Mouse (Mus musculus): ENCODE results near the gene Sh2b3. TPM values are rescaled to one million over a fixed set of nuclear protein-coding genes. Genes with fewer than 3 reads are reported as not detected.
A peak's percentile ranks its signal among the peaks of the same experiment; 100 is the strongest.

Sh2b3 gene
- polyA plus RNA-seq, 1 experiment from 2014 or later: 8.0 TPM

DNA sequence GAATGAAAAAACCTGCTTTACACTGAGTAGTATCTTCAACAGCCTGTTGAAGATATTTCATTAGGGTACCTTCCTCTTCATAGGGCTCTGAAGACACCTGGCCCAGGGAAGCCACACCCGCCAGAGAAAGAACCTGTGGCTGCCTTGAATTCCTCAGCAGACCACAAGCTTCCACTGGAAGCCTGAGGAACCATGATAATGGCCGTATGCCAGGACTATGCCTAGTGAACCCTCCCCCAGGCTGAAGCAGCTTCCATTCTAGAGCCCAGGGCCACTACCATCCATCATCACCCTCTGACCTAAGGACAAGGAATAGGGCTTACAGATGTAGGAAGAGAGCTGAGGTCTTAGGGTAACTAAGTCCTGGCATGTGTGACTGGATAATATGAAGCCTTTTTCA, 17.3 kb downstream of the Sh2b3 start:
- Histone ChIP-seq H3K4me1 (replicated peaks) (no peaks in the 10 kb centered on the region), H3K9me3 (no peaks in the 10 kb centered on the region), H3K27me3 (no peaks in the 10 kb centered on the region), H3K9ac (no peak overlapping the region), H3K36me3 (peaks cover 45% of the 10 kb centered on the region), H3K4me2 (no peak overlapping the region), H3K27ac (replicated peaks) (no peak overlapping the region), H3K4me3 (no peak overlapping the region)
- ATAC-seq (ENCODE audit: low FRiP score, low read depth): no peak
- WGBS: 82% methylated on average over 2 of the region's 2 CpGs

DNA sequence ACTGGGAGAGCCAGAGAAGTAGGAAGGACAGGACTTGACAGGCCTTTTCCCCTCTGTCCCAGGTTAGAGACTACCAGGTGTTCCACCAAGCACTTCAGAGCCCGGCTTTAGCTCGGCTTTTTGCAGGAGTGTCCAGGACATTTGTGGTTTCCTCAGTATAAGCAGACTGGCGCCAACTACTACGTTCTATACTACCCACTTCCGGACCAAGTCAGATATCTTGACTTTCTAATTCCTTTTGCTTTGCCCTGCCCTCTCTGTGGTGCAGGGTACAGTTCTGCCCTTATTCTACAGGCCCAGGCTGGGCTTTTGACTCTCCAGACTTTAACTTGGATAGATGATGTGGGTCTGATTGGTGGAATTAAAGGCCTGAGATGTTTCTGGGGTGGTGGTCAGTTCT, 17.9 kb downstream of the Sh2b3 start:
- no peak for ATAC-seq (ENCODE audit: low FRiP score, low read depth)
- Histone ChIP-seq H3K9ac (no peak overlapping the region), H3K4me2 (no peak overlapping the region), H3K9me3 (no peaks in the 10 kb centered on the region), H3K4me3 (no peak overlapping the region), H3K36me3 (peaks cover 45% of the 10 kb centered on the region), H3K4me1 (replicated peaks) (no peaks in the 10 kb centered on the region), H3K27ac (replicated peaks) (no peak overlapping the region), H3K27me3 (no peaks in the 10 kb centered on the region)
- WGBS: 94% methylated on average over 5 of the region's 5 CpGs

DNA sequence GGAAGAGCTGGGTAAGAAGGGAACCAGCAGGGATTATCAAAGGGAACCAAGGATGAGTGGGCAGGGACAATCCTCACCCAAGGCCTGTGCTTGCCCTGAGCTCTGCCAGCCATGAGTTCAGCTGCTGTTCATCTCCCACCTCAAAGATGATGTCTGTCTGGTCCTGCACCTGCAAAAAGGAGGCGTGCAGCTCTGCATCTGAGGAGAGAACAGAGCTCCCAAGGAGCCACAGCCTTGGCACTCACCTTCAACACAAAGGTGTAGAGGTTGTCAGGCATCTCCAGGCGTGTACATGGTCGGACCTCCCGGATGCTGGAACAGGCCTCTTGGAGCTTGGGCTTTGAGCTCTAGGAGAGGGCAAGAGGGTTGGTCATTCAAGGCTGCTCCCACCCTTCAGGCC, 18.6 kb downstream of the Sh2b3 start:
- Histone ChIP-seq H3K4me1 (replicated peaks) (no peaks in the 10 kb centered on the region), H3K4me3 (no peak overlapping the region), H3K27ac (replicated peaks) (no peak overlapping the region), H3K4me2 (no peak overlapping the region), H3K9me3 (no peaks in the 10 kb centered on the region), H3K36me3 (peaks cover 52% of the 10 kb centered on the region), H3K9ac (no peak overlapping the region), H3K27me3 (no peaks in the 10 kb centered on the region)
- ATAC-seq (ENCODE audit: low FRiP score, low read depth): no peak
- WGBS: 96% methylated on average over 4 of the region's 4 CpGs

DNA sequence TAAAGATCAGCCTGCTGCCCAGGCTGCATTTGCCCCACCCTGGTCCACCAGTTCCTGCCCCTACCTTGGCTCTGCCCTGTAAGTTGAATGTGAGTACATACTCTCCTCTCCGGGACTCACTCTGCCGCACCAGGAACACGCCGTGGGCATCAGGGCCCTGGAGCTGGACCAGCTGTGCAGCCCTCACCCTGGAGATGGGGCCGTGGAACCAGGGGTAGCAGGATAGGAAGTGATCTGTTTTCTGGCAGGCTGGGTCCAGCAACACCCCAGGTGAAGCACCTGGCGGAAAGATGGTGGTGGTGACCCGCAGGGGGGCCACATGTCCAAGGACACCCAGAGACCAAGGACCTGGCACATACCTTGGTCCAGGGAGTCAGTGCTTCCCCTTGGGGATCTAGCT, 19.0 kb downstream of the Sh2b3 start:
- Histone ChIP-seq H3K4me2 (no peak overlapping the region), H3K27me3 (no peaks in the 10 kb centered on the region), H3K9ac (no peak overlapping the region), H3K27ac (replicated peaks) (no peak overlapping the region), H3K4me1 (replicated peaks) (no peaks in the 10 kb centered on the region), H3K9me3 (no peaks in the 10 kb centered on the region), H3K4me3 (no peak overlapping the region), H3K36me3 (peaks cover 57% of the 10 kb centered on the region)
- ATAC-seq (ENCODE audit: low FRiP score, low read depth): no peak
- WGBS: 97% methylated on average over 7 of the region's 7 CpGs

DNA sequence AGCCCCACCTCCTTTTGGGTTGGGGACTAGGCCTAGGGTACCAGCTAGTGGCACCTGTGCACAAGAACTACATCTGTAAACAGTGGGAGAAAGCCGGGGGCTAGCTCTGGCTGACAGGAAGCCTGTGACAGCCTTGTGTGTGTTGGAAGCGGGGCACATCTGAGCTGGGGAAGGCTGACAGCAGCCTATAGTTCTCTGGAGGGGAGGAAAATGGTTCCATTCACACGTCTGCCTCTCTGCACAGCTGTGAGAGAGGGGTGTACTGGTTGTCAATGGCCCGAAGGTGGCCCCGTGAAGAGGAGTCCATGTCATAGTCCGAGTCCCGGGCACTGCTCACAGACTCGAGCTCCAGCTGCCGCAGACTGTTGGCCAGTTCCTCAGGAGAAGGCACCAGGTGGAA, 19.9 kb downstream of the Sh2b3 start:
- Histone ChIP-seq H3K36me3 (peaks cover 64% of the 10 kb centered on the region), H3K27me3 (no peaks in the 10 kb centered on the region), H3K27ac (replicated peaks) (no peak overlapping the region), H3K4me2 (no peak overlapping the region), H3K4me1 (replicated peaks) (no peaks in the 10 kb centered on the region), H3K9ac (no peak overlapping the region), H3K4me3 (no peak overlapping the region), H3K9me3 (no peaks in the 10 kb centered on the region)
- ATAC-seq (ENCODE audit: low FRiP score, low read depth): no peak
- WGBS: 85% methylated on average over 9 of the region's 9 CpGs

DNA sequence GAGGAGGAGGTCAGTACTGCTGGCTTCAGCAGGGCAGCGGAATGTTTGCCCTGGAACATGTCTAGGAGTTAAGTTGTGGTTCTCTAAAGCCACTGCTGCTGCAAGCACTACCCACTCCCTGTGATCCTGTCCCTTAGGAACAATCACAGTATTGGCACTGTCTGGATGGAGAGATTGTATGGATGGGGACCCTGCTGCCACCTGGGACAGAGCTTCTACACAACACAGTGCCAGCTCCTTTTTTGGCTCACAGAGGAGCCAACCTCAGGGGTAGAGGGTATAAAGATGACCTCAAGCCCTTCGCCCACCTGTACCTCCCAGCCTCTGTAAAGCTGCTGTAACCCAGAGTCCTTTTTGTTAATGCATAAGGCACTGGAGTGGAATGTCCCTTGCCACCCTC, 20.8 kb downstream of the Sh2b3 start:
- H3K4me2 ChIP-seq: no peak overlapping the region
- 98% methylated on average over 2 of the region's 2 CpGs for WGBS
- H3K9me3 ChIP-seq: no peaks in the 10 kb centered on the region
- H3K36me3 ChIP-seq: peaks cover 72% of the 10 kb centered on the region
- H3K9ac ChIP-seq: no peak overlapping the region
- no peak overlapping the region for H3K4me3 ChIP-seq
- no peak overlapping the region for H3K27ac ChIP-seq (replicated peaks)
- no peak for ATAC-seq (ENCODE audit: low FRiP score, low read depth)
- no peaks in the 10 kb centered on the region for H3K4me1 ChIP-seq (replicated peaks)
- no peaks in the 10 kb centered on the region for H3K27me3 ChIP-seq

DNA sequence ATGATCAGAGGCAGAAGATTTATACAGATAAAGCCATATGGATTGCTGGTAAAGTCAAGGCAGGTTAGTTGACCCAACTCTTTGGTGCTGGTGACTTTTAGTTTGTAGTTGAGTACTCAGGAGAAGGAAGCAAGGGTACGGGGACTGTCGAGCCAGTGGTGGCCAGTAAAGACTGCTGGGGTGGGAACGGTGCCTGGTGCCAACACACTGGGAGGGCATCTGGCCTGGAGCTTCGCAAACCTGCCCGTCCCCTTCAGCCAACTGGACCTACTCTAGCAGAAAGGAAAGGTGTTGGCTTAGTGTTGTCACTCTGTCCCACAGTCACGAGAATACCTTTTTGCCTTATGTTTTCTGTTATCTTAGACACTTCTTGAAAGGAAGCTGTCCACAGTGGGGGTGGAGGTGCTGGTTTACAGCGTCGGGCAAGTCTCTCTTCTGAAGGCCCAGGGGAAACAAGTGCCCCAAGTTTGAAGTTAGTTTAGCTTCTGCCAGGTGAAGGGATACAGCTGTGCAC, 21.5 kb downstream of the Sh2b3 start:
- Histone ChIP-seq H3K9me3 (no peaks in the 10 kb centered on the region), H3K4me1 (replicated peaks) (no peaks in the 10 kb centered on the region), H3K4me2 (no peak overlapping the region), H3K36me3 (peaks cover 75% of the 10 kb centered on the region), H3K27me3 (no peaks in the 10 kb centered on the region), H3K9ac (no peak overlapping the region), H3K27ac (replicated peaks) (no peak overlapping the region), H3K4me3 (no peak overlapping the region)
- ATAC-seq (ENCODE audit: low FRiP score, low read depth): no peak
- WGBS: 91% methylated on average over 8 of the region's 8 CpGs

DNA sequence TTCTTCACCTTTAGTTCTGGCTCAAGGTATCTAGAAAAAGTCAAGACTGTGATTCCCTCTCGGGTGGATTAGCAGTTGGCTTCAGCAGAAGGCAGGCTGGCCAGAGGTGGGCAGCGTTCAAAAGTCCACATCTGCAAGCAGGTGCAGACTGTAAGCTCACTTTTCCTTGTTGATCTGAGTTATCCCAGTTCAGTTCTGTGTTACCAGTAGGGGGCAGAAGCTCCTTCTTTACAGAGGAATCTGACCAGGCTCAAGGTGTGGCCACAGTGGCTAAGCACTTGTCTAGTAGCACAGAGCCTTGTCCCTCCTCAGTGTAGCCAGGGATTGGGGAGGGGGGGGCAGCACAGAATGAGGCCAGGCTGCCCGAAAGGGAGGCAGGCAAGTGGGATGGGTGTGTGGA, 22.4 kb downstream of the Sh2b3 start:
- Histone ChIP-seq H3K27me3 (no peaks in the 10 kb centered on the region), H3K27ac (replicated peaks) (no peak overlapping the region), H3K36me3 (peaks cover 71% of the 10 kb centered on the region), H3K4me2 (no peak overlapping the region), H3K9me3 (no peaks in the 10 kb centered on the region), H3K4me1 (replicated peaks) (no peaks in the 10 kb centered on the region), H3K4me3 (no peak overlapping the region), H3K9ac (no peak overlapping the region)
- 79% methylated on average over 3 of the region's 3 CpGs for WGBS
- 0 out of 2 replicates have a peak, but pooled peaks have one; percentile 39 for ATAC-seq (ENCODE audit: low FRiP score, low read depth)

DNA sequence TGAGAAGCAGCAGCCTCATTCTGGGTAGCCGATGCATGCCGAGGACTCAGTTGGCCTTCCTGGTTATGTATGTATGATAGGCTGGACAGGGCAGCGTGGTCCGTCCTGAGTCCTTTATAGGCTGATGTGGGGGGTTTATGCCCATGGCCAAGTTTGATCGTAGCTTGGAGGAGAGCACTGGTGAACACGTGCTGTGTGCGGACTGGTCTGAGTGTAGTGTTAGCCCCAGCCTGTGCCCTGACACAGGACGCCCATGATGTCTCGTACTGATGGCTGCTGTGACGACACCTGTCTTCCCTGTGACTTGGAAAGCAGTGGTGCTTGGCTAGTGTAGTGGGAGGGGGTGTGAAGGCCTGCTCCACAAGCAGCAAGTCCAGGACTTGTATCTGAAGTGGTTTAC, 23.7 kb downstream of the Sh2b3 start:
- 92% methylated on average over 10 of the region's 10 CpGs for WGBS
- Histone ChIP-seq H3K4me3 (no peak overlapping the region), H3K4me2 (no peak overlapping the region), H3K27me3 (no peaks in the 10 kb centered on the region), H3K9ac (no peak overlapping the region), H3K4me1 (replicated peaks) (no peaks in the 10 kb centered on the region; the same call in 1 of the 2 replicates), H3K36me3 (peaks cover 61% of the 10 kb centered on the region), H3K9me3 (no peaks in the 10 kb centered on the region), H3K27ac (replicated peaks) (no peak overlapping the region)
- ATAC-seq (ENCODE audit: low FRiP score, low read depth): 0 out of 2 replicates have a peak, but pooled peaks have one; percentile 12

DNA sequence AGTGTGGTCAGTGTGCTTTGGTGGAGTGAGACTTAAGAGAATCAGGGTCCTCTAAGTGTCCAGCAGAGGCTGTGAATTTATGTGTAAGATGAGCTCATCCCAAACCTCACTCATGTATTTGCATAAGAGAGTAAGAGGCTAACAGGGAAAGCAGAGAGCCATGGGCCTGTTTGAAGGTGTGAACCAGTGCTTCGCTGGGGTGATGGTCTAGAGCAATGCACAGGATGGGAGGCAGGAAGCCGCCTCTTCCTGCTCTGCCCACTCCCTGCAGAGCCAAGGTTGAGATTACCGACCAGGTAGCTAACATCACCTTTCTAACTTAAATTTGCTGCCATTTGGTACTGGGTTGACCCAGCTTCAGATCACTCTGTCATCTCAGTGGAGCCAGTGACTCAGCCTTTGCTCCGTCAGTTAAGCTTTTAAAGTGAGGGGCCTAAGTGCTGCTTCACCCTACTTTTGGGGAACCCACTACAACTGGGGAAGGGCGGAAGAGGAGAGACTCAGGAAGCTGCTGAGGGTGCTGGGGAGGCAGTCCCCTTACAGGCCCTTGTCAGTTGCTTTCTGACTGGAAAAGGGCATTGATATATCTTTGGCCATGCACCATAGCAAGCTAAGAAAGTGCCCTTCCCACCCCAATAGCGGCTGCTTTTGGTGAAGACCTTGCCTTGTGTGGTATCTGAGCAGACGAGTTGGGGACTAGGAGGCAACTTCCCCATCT, 24.8 kb downstream of the Sh2b3 start:
- 92% methylated on average over 7 of the region's 7 CpGs for WGBS
- Histone ChIP-seq H3K4me2 (no peak overlapping the region), H3K9ac (no peak overlapping the region), H3K4me3 (no peak overlapping the region), H3K9me3 (no peaks in the 10 kb centered on the region), H3K27ac (replicated peaks) (no peak overlapping the region; the same call in 1 of the 2 replicates), H3K27me3 (no peaks in the 10 kb centered on the region), H3K36me3 (peaks cover 54% of the 10 kb centered on the region), H3K4me1 (replicated peaks) (no peaks in the 10 kb centered on the region; the same call in 1 of the 2 replicates)
- no peak for ATAC-seq (ENCODE audit: low FRiP score, low read depth)

DNA sequence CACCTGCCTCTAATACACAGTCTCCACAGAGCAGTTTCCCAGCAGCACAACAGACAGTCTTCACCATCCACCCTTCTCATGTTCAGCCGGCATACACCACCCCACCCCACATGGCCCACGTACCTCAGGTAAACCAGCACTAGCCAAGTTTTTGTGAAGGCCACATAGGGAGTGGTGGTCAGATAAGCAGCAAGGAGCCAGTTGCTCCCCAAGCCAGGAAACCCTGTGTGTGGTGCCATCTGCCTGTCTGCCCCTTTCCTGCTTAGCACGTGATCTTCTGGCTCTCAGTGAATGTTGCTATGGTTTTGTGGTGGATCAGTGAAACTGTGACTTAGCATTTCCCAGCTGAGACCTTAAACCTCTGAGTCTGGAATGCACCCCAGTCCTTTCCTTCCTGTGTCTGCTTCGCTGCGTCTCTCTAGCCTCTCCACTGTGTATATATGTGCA, 25.9 kb downstream of the Sh2b3 start:
- no peaks in the 10 kb centered on the region for H3K9me3 ChIP-seq
- no peaks in the 10 kb centered on the region; the same call in 1 of the 2 replicates for H3K4me1 ChIP-seq (replicated peaks)
- H3K9ac ChIP-seq: no peak overlapping the region
- H3K36me3 ChIP-seq: peaks cover 43% of the 10 kb centered on the region
- H3K4me3 ChIP-seq: no peak overlapping the region
- 88% methylated on average over 5 of the region's 5 CpGs for WGBS
- H3K27ac ChIP-seq (replicated peaks): peak overlapping the region; percentile 49; the same call in 1 of the 2 replicates
- H3K27me3 ChIP-seq: no peaks in the 10 kb centered on the region
- no peak for ATAC-seq (ENCODE audit: low FRiP score, low read depth)
- H3K4me2 ChIP-seq: no peak overlapping the region

DNA sequence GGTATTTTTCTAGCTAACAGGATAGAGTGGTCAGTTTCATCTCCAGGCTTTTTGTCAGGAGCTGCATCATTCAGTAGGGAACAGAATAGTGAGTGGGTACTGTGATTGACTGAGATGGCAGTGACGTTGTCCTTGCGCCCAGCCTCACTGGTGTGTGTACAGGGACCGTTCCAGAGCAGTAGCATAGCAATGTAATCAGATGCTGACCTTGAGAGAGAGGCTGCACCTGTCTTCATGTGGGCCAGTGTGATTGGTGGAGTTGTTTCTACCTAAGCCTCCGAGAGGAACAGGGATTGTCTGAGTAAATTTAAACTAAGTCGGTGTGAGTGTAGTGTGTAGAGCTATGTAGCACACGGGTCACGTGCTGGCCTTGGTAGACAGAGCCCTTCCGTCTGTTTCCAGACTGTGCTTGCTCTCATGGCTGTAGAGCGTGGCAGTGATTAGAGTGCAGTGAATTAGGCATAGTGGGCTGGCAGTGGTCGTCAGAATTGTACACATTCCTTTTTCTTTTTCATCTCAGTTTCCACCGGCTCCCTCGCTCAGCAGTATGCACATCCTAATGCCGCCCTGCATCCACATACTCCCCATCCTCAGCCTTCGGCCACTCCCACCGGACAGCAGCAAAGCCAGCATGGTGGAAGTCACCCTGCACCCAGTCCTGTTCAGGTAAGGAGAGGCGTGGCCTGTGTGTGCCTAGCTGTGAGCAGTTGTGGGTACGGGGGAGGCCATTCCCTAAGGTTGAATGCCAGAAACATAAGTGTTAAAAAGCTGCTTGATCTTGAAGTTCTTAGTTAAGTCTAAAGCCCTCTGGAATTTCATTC, 26.9 kb downstream of the Sh2b3 start:
- no peak overlapping the region for H3K4me3 ChIP-seq
- no peaks in the 10 kb centered on the region for H3K27me3 ChIP-seq
- peaks cover 36% of the 10 kb centered on the region for H3K36me3 ChIP-seq
- no peak overlapping the region for H3K4me2 ChIP-seq
- no peak overlapping the region for H3K27ac ChIP-seq (replicated peaks)
- no peak for ATAC-seq (ENCODE audit: low FRiP score, low read depth)
- H3K9me3 ChIP-seq: no peaks in the 10 kb centered on the region
- H3K9ac ChIP-seq: no peak overlapping the region
- H3K4me1 ChIP-seq (replicated peaks): no peaks in the 10 kb centered on the region; the same call in 1 of the 2 replicates
- WGBS: 92% methylated on average over 17 of the region's 17 CpGs
